Mouse (Mus musculus): Measurements from ENCODE around the gene Foxp4. TPM values are rescaled to one million over a fixed set of nuclear protein-coding genes. Genes with fewer than 3 reads are reported as not detected.

Foxp4 gene
- total RNA-seq, 2 experiments from 2014 or later: 20.0 to 26.1 TPM

DNA sequence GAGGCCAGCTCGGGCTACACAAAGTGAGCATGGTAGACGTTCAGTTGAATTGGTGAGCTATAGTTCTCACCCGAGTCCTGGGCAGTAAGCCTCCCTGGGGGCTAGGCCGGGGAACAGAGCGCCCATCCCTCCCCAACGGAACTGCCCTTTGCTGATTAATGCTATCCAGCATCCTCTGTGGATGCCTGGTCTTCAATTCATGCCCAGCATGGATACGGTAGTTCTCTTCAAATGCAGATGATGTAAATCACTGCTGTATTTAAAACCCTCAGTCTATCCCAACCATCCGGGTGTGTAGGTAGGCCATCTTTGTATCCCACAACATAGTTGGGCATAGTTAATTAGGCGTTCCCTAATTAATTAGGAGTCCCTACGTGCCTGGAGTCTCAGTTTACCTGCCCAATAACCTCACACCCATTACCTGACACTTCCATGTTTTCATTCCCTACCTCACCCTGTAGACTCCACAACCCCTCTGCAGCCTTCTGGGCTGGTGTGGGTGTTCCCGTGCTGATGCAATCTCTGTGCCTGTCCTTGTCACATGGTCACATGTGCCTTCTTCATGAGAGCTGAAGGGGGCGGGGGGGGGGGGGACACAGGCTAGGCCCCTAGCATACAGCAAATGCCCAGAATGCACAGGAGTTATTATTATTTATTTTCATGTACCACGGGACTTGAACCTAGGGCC, 106.3 kb downstream of the Foxp4 start:
- no peak for DNase-seq (ENCODE audit: low spot score in 2 of 2)

Other genes starting within 250 kb of the Foxp4 start
- 100 to 1,000 TPM; 247 to 266 TPM for gene Tomm6, start 236.3 kb downstream of the Foxp4 start, total RNA-seq (2021)
- gene Frs3, start 235.6 kb downstream of the Foxp4 start, total RNA-seq (2021): 1 to 10 TPM; 4.9 to 7.1 TPM
- gene Gm21981, start 230.2 kb downstream of the Foxp4 start, total RNA-seq (2021): under 1 TPM; 0.58 to 0.96 TPM
- 1 to 10 TPM; 4.1 to 5.5 TPM for gene Prickle4, start 229.9 kb downstream of the Foxp4 start, total RNA-seq (2021)
- gene Pgc, start 197.8 kb downstream of the Foxp4 start, total RNA-seq (2021): not detected
- 10 to 100 TPM; 12.4 to 16.0 TPM for gene Tfeb, start 187.6 kb downstream of the Foxp4 start, total RNA-seq (2021)
- 1 to 10 TPM in 1 of 2 experiments, under 1 TPM in 1; 0.42 to 1.2 TPM for gene Mdfi, start 90.0 kb downstream of the Foxp4 start, total RNA-seq (2021)
- gene 1700122O11Rik, start 113.6 kb upstream of the Foxp4 start, total RNA-seq (2021): not detected
- not detected for gene 1700067P10Rik, start 164.7 kb upstream of the Foxp4 start, total RNA-seq (2021)
- not detected for gene 9830107B12Rik, start 221.6 kb upstream of the Foxp4 start, total RNA-seq (2021)
- gene A530064D06Rik, start 242.6 kb upstream of the Foxp4 start, total RNA-seq (2021): under 1 TPM in 1 of 2 experiments, not detected in 1; 0.26 TPM

Measured in adrenal gland, adult 18-20 months (tissue).